Mouse (Mus musculus) neural tube, embryonic 12.5 days (tissue): Measurements from ENCODE around the gene Ctnna2. TPM values are rescaled to one million over a fixed set of nuclear protein-coding genes. Genes with fewer than 3 reads are reported as not detected.

Experiments used
- ATAC-seq: fragments of 200-750 bp; cut with Nextera tagmentation; 2 replicates; pipeline ENCODE4 v1.8.0; 2017; ENCODE audit warnings: low read depth, mild to moderate bottlenecking, moderate TSS enrichment, moderate library complexity; ENCODE audit not compliant: low FRiP score
- H3K27ac ChIP-seq: fragments of 300-500 bp; sonication (generic); 2 replicates; pipeline ENCODE4 v1.5.1; 2016
- H3K27me3 ChIP-seq: fragments of 300-500 bp; sonication (generic); replicated peaks from 2 replicates; pipeline ENCODE4 v1.6.1; 2016; ENCODE audit warnings: mild to moderate bottlenecking
- H3K36me3 ChIP-seq: fragments of 300-500 bp; sonication (generic); 2 replicates; pipeline ENCODE4 v1.6.1; 2016; ENCODE audit warnings: mild to moderate bottlenecking
- H3K4me1 ChIP-seq: fragments of 300-500 bp; sonication (generic); 2 replicates; pipeline ENCODE4 v1.6.1; 2016
- H3K4me2 ChIP-seq: fragments of 300-500 bp; sonication (generic); replicated peaks from 2 replicates; pipeline ENCODE4 v1.6.1; 2016; ENCODE audit warnings: mild to moderate bottlenecking
- H3K4me3 ChIP-seq: fragments of 300-500 bp; sonication (generic); 2 replicates; pipeline ENCODE4 v1.5.1; 2016
- H3K9ac ChIP-seq: fragments of 300-500 bp; sonication (generic); 2 replicates; pipeline ENCODE4 v1.6.1; 2016; ENCODE audit warnings: mild to moderate bottlenecking
- H3K9me3 ChIP-seq: fragments of 300-500 bp; sonication (generic); 2 replicates; pipeline ENCODE4 v1.6.1; 2016; ENCODE audit warnings: mild to moderate bottlenecking
- WGBS: fragments of 180-500 bp; shearing (Covaris S2); methylation state at CpG from one replicate; pipeline ENCODE4 v1.1.7; 2016; 5-methylcytosine and 5-hydroxymethylcytosine counted together
- polyA plus RNA-seq: library from polyadenylated mRNA; unstranded; fragments of >200 nt; fragmentation: Nextera tagmentation; extraction: Ambion mirVana; gene quantifications from 2 replicates; pipeline ENCODE4 v1.2.1, GENCODE M21; 2016

Ctnna2 gene
- polyA plus RNA-seq, 1 experiment from 2014 or later = 85.1 TPM

- Histone ChIP-seq H3K9ac (no peak overlapping the region), H3K9me3 (no peaks in the 10 kb centered on the region), H3K27ac (no peak overlapping the region), H3K4me3 (no peak overlapping the region), H3K4me2 (no peak overlapping the region), H3K4me1 (no peaks in the 10 kb centered on the region), H3K36me3 (no peaks in the 10 kb centered on the region), H3K27me3 (no peaks in the 10 kb centered on the region)
- ATAC-seq = no peak
- WGBS = 81% methylated on average over 1 of the region's 1 CpGs
Observed at GRCm38 (mm10) chr6:77391663-77392062, 587.8 kb downstream of the Ctnna2 start.

GRCm38 (mm10) chr6:77381309-77381708, 598.2 kb downstream of the Ctnna2 start:
- Histone ChIP-seq H3K4me2 (no peak overlapping the region), H3K27me3 (no peaks in the 10 kb centered on the region), H3K4me1 (no peaks in the 10 kb centered on the region), H3K4me3 (no peak overlapping the region), H3K9me3 (no peaks in the 10 kb centered on the region), H3K36me3 (no peaks in the 10 kb centered on the region), H3K27ac (no peak overlapping the region), H3K9ac (no peak overlapping the region)
- ATAC-seq = no peak

GRCm38 (mm10) chr6:77373132-77373531, 606.4 kb downstream of the Ctnna2 start:
- 75% methylated on average over 5 of the region's 5 CpGs for WGBS
- no peak for ATAC-seq
- Histone ChIP-seq H3K4me2 (no peak overlapping the region), H3K27me3 (no peaks in the 10 kb centered on the region), H3K4me1 (no peaks in the 10 kb centered on the region), H3K36me3 (no peaks in the 10 kb centered on the region), H3K9ac (no peak overlapping the region), H3K9me3 (no peaks in the 10 kb centered on the region), H3K4me3 (no peak overlapping the region), H3K27ac (no peak overlapping the region)

GRCm38 (mm10) chr6:77371147-77371546, 608.4 kb downstream of the Ctnna2 start:
- H3K27ac ChIP-seq = no peak overlapping the region
- no peak overlapping the region for H3K4me2 ChIP-seq
- 84% methylated on average over 2 of the region's 2 CpGs for WGBS
- no peaks in the 10 kb centered on the region for H3K9me3 ChIP-seq
- no peak for ATAC-seq
- no peak overlapping the region for H3K9ac ChIP-seq
- H3K36me3 ChIP-seq = no peaks in the 10 kb centered on the region
- H3K27me3 ChIP-seq = no peaks in the 10 kb centered on the region
- H3K4me1 ChIP-seq = no peaks in the 10 kb centered on the region
- H3K4me3 ChIP-seq = no peak overlapping the region

- Histone ChIP-seq H3K9me3 (no peaks in the 10 kb centered on the region), H3K9ac (no peak overlapping the region), H3K4me3 (no peak overlapping the region), H3K4me1 (no peaks in the 10 kb centered on the region), H3K27ac (no peak overlapping the region), H3K36me3 (no peaks in the 10 kb centered on the region), H3K4me2 (no peak overlapping the region), H3K27me3 (no peaks in the 10 kb centered on the region)
- no peak; the same call in 1 of the 2 replicates for ATAC-seq
- 66% methylated on average over 6 of the region's 6 CpGs for WGBS
Observed at GRCm38 (mm10) chr6:77358471-77358837, 621.0 kb downstream of the Ctnna2 start.

- Histone ChIP-seq H3K4me1 (no peaks in the 10 kb centered on the region), H3K36me3 (no peaks in the 10 kb centered on the region), H3K27me3 (no peaks in the 10 kb centered on the region), H3K4me2 (no peak overlapping the region), H3K9ac (no peak overlapping the region), H3K27ac (no peak overlapping the region), H3K4me3 (no peak overlapping the region), H3K9me3 (no peaks in the 10 kb centered on the region)
- ATAC-seq = no peak; the same call in 1 of the 2 replicates
- whole genome bisulfite sequencing = 44% methylated on average over 9 of the region's 9 CpGs
Observed at GRCm38 (mm10) chr6:77357748-77358470, 621.6 kb downstream of the Ctnna2 start.

- Histone ChIP-seq H3K9ac (no peak overlapping the region), H3K27ac (no peak overlapping the region), H3K27me3 (no peaks in the 10 kb centered on the region), H3K4me2 (no peak overlapping the region), H3K36me3 (no peaks in the 10 kb centered on the region), H3K4me1 (no peaks in the 10 kb centered on the region), H3K9me3 (no peaks in the 10 kb centered on the region), H3K4me3 (no peak overlapping the region)
- no peak for ATAC-seq
- WGBS = 7% methylated on average over 1 of the region's 1 CpGs
Observed at GRCm38 (mm10) chr6:77354826-77355225, 624.7 kb downstream of the Ctnna2 start.

- H3K4me1 ChIP-seq = no peaks in the 10 kb centered on the region
- H3K4me2 ChIP-seq = no peak overlapping the region
- no peak overlapping the region for H3K9ac ChIP-seq
- H3K27ac ChIP-seq = no peak overlapping the region
- H3K36me3 ChIP-seq = no peaks in the 10 kb centered on the region
- no peaks in the 10 kb centered on the region for H3K9me3 ChIP-seq
- H3K4me3 ChIP-seq = no peak overlapping the region
- no peaks in the 10 kb centered on the region for H3K27me3 ChIP-seq
- ATAC-seq = no peak
Observed at GRCm38 (mm10) chr6:77343781-77344180, 635.7 kb downstream of the Ctnna2 start.

- H3K27ac ChIP-seq = no peak overlapping the region
- no peak for ATAC-seq
- H3K9ac ChIP-seq = no peak overlapping the region
- H3K4me3 ChIP-seq = no peak overlapping the region
- no peak overlapping the region for H3K4me2 ChIP-seq
- H3K9me3 ChIP-seq = no peaks in the 10 kb centered on the region
- no peaks in the 10 kb centered on the region for H3K4me1 ChIP-seq
- no peaks in the 10 kb centered on the region for H3K36me3 ChIP-seq
- no peaks in the 10 kb centered on the region for H3K27me3 ChIP-seq
- 90% methylated on average over 2 of the region's 2 CpGs for WGBS
Observed at GRCm38 (mm10) chr6:77335537-77335936, 644.0 kb downstream of the Ctnna2 start.

GRCm38 (mm10) chr6:77324748-77325147, 654.8 kb downstream of the Ctnna2 start:
- Histone ChIP-seq H3K9ac (no peak overlapping the region), H3K27ac (no peak overlapping the region), H3K4me2 (no peak overlapping the region), H3K4me1 (no peaks in the 10 kb centered on the region), H3K27me3 (no peaks in the 10 kb centered on the region), H3K36me3 (no peaks in the 10 kb centered on the region), H3K4me3 (no peak overlapping the region), H3K9me3 (no peaks in the 10 kb centered on the region)
- WGBS = 63% methylated on average over 3 of the region's 3 CpGs
- ATAC-seq = 0 out of 2 replicates have a peak, but pooled peaks have one; percentile 4

GRCm38 (mm10) chr6:77324327-77324726, 655.2 kb downstream of the Ctnna2 start:
- Histone ChIP-seq H3K27me3 (no peaks in the 10 kb centered on the region), H3K9ac (no peak overlapping the region), H3K4me1 (no peaks in the 10 kb centered on the region), H3K4me3 (no peak overlapping the region), H3K27ac (no peak overlapping the region), H3K4me2 (no peak overlapping the region), H3K9me3 (no peaks in the 10 kb centered on the region), H3K36me3 (no peaks in the 10 kb centered on the region)
- ATAC-seq = no peak
- 89% methylated on average over 1 of the region's 1 CpGs for WGBS

- 95% methylated on average over 3 of the region's 3 CpGs for WGBS
- H3K4me3 ChIP-seq = no peak overlapping the region
- no peaks in the 10 kb centered on the region for H3K27me3 ChIP-seq
- no peaks in the 10 kb centered on the region for H3K9me3 ChIP-seq
- no peak overlapping the region for H3K27ac ChIP-seq
- no peak overlapping the region for H3K9ac ChIP-seq
- no peaks in the 10 kb centered on the region for H3K36me3 ChIP-seq
- no peak overlapping the region for H3K4me2 ChIP-seq
- no peaks in the 10 kb centered on the region for H3K4me1 ChIP-seq
- no peak for ATAC-seq
Observed at GRCm38 (mm10) chr6:77306796-77307195, 672.7 kb downstream of the Ctnna2 start.

- Histone ChIP-seq H3K4me2 (no peak overlapping the region), H3K36me3 (no peaks in the 10 kb centered on the region), H3K4me1 (no peaks in the 10 kb centered on the region), H3K27me3 (no peaks in the 10 kb centered on the region), H3K9me3 (no peaks in the 10 kb centered on the region), H3K4me3 (no peak overlapping the region), H3K9ac (no peak overlapping the region), H3K27ac (no peak overlapping the region)
- ATAC-seq = no peak
- WGBS = 79% methylated on average over 1 of the region's 1 CpGs
Observed at GRCm38 (mm10) chr6:77301305-77301704, 678.2 kb downstream of the Ctnna2 start.
